Mouse (Mus musculus) brain, embryonic 14.5 days (tissue): ENCODE data around the gene Snrpd3.

Source experiments
- CTCF ChIP-seq: fragments of 200-500 bp; IDR thresholded peaks from 2 replicates; pipeline ENCODE4 v1.5.1; 2012; ENCODE audit warnings: inconsistent platforms, mild to moderate bottlenecking, moderate library complexity, borderline replicate concordance; ENCODE audit not compliant: insufficient read depth, insufficient read length; ENCODE audit errors: extremely low read depth
- POLR2A ChIP-seq: fragments of 200-500 bp; IDR thresholded peaks from 2 replicates; pipeline ENCODE4 v1.6.1; 2012; ENCODE audit warnings: mild to moderate bottlenecking, inconsistent platforms, borderline replicate concordance; ENCODE audit not compliant: poor library complexity, insufficient read depth, insufficient read length, severe bottlenecking; ENCODE audit errors: extremely low read depth

DNA sequence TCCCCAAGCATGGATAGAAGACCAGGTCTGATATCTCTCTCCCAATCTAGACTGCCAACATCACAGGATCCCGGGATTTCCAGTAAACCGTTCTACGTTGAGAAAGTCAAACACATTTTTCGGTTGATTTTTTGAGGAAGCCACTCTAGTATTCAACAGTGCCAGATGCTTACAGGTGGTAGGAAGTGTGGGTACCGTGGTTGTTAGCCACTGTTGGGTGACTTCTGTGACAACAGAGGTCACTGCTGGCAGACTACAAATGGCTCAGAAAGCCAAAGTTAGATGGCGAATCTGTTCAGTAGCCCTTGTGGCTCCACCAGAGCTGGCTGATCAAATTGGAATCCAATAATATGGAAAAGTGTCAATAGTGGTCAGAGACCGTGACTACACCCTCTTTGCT, 13.7 kb upstream of the Snrpd3 start:
- no peak for TF ChIP-seq POLR2A
- no peak for TF ChIP-seq CTCF
